Mouse (Mus musculus) urinary bladder, postnatal 10 days (tissue): ENCODE measurements around the gene Efna2.

Source experiments
- DNase-seq: peaks from one replicate; pipeline ENCODE4 v3.0.0; 2022; ENCODE audit warnings: low spot score

Gene Efna2

GRCm38 (mm10) chr10:80142530-80142925, 36.8 kb upstream of the Efna2 start:
- DNase-seq = no peak

GRCm38 (mm10) chr10:80143664-80144063, 35.6 kb upstream of the Efna2 start:
- no peak for DNase-seq

DNA sequence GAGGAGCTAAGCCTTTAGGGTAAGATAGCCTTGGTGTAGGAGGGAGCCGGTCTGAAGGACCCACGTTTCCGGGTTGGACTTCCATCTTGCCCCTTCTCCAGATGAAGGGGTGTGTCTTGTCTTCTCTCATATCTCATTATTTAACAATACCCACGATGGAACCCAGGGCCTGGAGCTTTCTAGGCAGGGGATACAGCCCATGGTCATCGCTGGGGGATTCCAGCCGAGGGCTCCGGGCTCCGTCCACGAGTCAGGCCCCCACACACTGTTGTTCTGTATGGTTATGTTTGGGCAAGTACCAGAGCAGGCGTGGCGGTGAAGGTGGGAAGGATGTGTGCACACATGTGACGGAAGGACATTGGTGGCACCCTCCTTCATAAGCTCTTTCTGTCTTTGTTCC, 35.1 kb upstream of the Efna2 start:
- no peak for DNase-seq

DNA sequence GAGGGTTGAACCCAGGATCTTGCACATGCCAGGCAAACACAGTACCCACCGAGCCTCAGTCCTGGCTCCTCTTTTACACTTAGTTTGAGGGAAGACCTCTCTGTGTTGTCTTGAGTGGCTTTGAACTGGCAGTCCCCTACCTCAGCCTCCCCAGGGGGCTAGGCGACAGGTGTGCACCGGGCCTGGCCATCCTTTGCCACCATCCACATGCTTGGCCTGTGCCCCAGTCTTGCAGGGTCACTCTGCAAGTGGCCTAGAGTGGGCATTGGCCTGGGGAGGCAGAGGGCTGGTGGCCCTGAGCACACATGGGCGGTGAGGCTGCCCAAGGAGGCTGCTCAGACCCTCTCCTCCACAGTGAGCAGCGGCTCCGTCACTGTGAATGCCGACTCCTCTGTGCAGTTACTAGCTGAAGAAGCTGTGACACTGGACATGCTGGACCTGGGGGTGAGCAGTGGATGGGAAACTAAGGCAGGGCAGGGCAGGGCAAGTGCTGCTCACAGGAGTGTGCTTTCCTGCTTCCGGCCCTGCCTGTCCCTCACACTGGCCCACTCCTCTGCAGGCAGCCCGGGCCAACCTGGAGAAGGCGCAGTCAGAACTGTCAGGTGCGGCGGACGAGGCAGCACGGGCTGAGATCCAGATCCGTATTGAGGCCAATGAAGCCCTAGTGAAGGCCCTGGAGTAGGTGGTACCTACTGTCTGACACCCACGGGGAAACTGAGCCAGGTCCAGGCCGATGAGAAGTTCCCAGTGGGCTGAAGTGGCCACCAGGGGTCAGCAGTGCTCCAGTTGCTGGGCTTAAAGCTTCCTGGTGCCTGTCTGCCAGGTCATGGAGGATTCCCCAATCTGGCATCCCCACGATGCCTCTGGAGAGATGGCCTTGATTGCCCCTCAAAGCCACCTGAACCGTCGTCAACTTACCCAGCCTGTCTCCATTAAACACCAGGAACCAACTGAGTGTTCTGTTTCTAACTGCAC, 34.1 kb upstream of the Efna2 start:
- DNase-seq = no peak

- no peak for DNase-seq
Observed at GRCm38 (mm10) chr10:80145896-80146295, 33.4 kb upstream of the Efna2 start.

GRCm38 (mm10) chr10:80146568-80147011, 32.7 kb upstream of the Efna2 start:
- no peak for DNase-seq

GRCm38 (mm10) chr10:80147146-80147718, 32.0 kb upstream of the Efna2 start:
- DNase-seq = no peak

DNA sequence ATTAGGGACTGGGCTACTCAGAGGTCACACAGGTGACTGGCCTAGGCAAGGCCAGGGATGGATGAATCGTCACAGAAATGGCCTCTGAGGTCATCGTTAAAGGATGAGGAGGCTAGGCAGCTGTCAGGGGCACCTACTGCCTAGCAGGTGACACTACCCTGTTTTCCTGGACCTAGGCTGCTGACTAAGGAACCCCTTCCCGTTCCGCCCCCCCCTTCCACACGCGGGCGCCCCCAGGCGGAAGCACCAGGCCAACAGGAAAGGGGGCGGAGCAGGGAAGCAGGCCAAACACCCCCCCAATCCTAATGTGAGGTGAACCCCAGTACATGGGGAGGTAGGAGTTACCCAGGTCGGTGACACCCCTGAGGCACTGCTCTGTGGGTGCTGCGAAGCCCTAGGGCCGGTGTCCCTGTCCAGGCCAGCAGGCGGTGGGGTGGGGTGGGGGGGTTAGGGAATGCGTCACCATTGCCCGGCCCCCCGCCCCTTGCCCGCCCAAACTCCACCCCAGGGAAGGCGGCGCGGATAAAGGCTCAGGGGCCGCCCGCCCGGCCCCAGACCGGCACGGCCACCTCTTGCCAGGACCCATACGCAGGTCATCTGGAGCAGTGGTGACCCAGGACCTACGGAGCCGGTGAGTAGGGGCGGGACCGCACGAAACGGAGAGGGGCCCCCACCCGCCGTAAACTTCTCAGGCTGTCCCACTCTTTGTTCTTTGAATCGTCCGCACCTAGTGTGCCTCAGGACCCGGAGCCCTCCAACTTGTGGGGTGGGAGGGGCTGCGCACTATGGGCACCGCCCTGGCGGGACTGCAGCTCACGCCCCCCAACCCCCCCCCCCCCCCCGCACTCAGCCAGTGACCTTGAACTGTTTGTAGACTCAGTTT, 31.3 kb upstream of the Efna2 start, which contains the start of gene Midn:
TSS of gene Midn (plus strand) at position 554 of the 883 bp plus-strand sequence.
- DNase-seq = no peak

DNA sequence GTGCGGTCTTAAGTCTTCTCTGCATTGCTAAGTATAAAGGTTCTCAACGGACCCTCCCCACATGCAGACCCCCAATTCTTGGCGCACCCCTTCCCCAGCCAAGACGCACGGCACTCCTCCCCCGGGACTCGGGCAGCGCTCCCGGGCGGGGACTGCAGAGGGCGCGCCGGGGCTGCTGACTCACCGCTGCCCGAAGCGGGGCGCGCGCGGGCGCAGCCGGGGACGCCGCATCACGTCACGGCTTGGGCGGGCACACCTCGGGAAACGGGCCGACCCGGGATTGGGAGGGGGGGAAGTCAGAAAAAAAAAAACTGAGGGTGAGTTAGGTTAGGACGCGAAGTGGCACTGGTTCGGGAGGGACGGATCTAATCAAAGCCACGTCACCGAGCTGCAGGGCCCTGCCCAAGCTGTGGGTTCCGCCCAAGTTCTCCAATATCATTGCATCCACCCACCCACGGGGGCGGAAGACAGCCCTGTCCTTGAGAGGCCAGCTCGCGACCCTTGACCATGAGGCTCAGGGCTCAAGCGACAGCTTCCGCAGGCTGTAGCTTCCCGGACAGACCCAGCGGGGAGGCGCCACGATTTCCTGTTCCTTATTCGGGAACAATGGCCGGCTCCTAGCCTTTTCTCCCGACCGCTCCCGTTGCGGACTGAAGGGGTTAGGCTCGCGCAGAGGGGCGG, 30.5 kb upstream of the Efna2 start:
- peak; percentile 77 for DNase-seq

- DNase-seq = peak; percentile 92
Observed at GRCm38 (mm10) chr10:80149291-80150225, 29.7 kb upstream of the Efna2 start.

DNA sequence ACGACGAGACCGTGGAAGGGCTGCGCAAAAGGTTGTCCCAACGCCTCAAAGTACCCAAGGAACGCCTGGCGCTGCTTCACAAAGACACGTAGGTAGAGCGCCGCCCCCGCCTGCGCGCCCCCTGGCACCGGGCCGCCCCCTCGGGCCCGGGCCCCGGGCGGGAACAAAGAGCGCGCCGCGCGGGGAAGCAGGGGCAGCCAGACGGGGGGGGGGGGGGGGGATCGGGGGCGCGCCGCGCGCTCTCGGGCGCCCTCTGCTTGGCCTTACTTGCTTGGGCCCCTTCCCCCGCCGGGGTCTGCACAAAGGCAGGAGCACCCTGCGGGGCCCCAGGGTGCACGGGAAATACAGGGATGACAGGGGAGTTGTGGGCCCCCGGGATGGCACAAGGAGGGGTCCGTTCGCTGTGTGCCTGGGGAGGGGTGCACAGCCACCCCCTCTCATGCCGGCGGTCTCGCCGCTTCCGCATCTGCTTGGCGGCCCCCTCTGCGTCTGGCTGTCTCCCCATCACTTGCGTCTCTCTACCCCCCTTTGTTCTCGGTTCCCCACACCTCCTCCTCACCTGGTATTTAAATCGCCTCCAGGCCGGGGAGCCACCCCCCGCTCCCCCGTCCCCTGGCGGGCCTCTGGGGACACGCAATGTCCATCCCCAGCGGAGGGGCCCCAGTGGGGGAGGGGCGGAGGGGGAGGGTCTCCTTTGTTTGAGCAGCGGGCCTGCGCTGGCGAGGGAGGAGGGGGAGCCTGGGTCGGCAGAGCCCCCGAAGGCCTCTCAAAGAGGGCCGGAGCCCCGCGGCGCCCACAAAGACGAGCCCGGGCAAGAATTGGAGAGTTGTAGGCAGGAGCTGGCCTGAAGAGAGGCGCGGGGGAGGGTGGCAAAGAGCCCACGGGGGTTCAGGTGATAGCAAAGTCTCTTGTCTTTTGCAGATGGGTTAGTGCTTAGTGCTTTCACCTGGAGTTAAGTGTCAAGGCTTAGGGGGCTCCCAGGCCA, 28.8 kb upstream of the Efna2 start:
- DNase-seq = no peak

DNA sequence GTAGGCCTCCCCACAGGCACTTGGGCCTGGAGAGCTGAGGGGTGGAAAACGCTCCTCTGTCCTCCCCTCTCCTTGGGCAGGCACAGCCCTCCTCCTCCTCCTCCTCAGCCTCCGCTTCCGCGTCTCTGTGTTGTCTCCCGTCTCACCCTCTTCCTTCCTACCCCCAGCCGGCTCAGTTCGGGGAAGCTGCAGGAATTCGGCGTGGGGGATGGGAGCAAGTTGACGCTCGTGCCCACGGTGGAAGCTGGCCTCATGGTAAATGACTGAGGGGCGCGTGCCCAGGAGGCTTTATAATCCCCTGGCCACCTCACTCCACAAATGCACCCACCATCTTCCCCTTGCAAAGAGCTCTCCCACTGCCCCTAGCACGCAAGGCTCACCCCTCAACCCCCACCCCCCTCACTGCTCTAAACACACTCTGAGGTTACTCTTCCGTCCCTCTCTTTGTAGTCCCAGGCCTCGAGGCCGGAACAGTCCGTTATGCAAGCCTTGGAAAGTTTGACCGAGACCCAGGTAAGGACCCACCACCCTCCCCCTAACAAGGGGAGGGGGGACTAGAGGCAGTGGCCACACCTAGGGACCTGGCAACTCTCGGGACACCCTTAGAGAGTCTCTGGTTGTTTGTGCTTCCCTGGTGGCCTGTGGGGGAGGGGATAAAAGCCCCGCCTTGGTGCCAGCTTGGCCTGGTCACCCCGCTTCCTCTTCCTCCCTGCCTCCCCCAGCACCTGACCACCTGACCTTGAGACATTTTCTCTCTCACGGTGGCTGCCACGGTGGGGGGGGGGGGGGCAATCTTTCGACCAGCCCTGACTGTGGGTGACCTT, 27.9 kb upstream of the Efna2 start:
- DNase-seq = no peak

GRCm38 (mm10) chr10:80152071-80152872, 27.0 kb upstream of the Efna2 start:
- DNase-seq = no peak

- no peak for DNase-seq
Observed at GRCm38 (mm10) chr10:80152873-80153260, 26.4 kb upstream of the Efna2 start.

DNA sequence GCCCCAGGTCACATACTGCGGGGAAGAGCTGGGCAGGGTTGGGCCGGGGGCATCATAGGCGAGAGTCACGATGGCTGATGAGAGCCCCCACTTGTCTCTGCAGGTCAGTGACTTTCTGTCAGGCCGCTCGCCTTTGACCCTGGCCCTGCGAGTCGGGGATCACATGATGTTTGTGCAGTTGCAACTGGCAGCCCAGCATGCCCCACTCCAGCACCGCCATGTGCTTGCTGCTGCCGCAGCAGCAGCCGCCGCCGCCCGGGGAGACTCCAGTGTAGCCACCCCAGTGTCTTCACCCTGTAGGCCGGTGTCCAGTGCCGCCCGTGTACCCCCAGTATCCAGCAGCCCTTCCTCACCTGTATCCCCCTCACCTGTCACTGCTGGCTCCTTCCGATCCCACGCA, 25.6 kb upstream of the Efna2 start:
- no peak for DNase-seq

GRCm38 (mm10) chr10:80154384-80154783, 24.9 kb upstream of the Efna2 start:
- no peak for DNase-seq

GRCm38 (mm10) chr10:80155277-80155676, 24.0 kb upstream of the Efna2 start:
- DNase-seq = no peak
